Mouse (Mus musculus) embryonic facial prominence, embryonic 11.5 days (tissue): ENCODE measurements around the gene Vmn1r87. TPM values are rescaled to one million over a fixed set of nuclear protein-coding genes. Genes with fewer than 3 reads are reported as not detected.

ENCODE experiments used
- polyA plus RNA-seq: library from polyadenylated mRNA; unstranded; fragments of >200 nt; fragmentation: Nextera tagmentation; extraction: Ambion mirVana; gene quantifications from 2 replicates; pipeline ENCODE4 v1.2.1, GENCODE M21; 2014

Vmn1r87 gene
- polyA plus RNA-seq, 1 experiment from 2014 or later: not detected

Other genes starting within 250 kb of the Vmn1r87 start
- gene Zscan22, start 242.3 kb downstream of the Vmn1r87 start, polyA plus RNA-seq: 26.4 and 27.5 TPM in 2 replicates
- gene Rps5, start 217.9 kb downstream of the Vmn1r87 start, polyA plus RNA-seq: 950 and 1,039 TPM in 2 replicates
- 0.56 and 0.69 TPM in 2 replicates for gene Rnf225, start 212.7 kb downstream of the Vmn1r87 start, polyA plus RNA-seq
- 7.9 and 8.9 TPM in 2 replicates for gene Zfp324, start 174.3 kb downstream of the Vmn1r87 start, polyA plus RNA-seq
- gene Zfp446, start 162.3 kb downstream of the Vmn1r87 start, polyA plus RNA-seq: 5.9 and 6.6 TPM in 2 replicates
- not detected in 2 replicates for gene Slc27a5, start 142.0 kb downstream of the Vmn1r87 start, polyA plus RNA-seq
- 525 and 526 TPM in 2 replicates for gene Trim28, start 141.0 kb downstream of the Vmn1r87 start, polyA plus RNA-seq
- 22.6 and 22.9 TPM in 2 replicates for gene Zbtb45, start 130.1 kb downstream of the Vmn1r87 start, polyA plus RNA-seq
- 107 and 116 TPM in 2 replicates for gene Chmp2a, start 105.3 kb downstream of the Vmn1r87 start, polyA plus RNA-seq
- 172 and 177 TPM in 2 replicates for gene Ube2m, start 101.9 kb downstream of the Vmn1r87 start, polyA plus RNA-seq
- gene Mzf1, start 85.4 kb downstream of the Vmn1r87 start, polyA plus RNA-seq: 1.2 and 1.6 TPM in 2 replicates
- gene Vmn1r85, start 45.0 kb downstream of the Vmn1r87 start, polyA plus RNA-seq: not detected in 2 replicates
- gene Vmn1r86, start 20.2 kb downstream of the Vmn1r87 start, polyA plus RNA-seq: not detected in 2 replicates
- not detected in 2 replicates for gene Vmn1r88, start 19.4 kb upstream of the Vmn1r87 start, polyA plus RNA-seq
- gene Vmn1r89, start 72.9 kb upstream of the Vmn1r87 start, polyA plus RNA-seq: not detected in 2 replicates
- 147 and 150 TPM in 2 replicates for gene Lig1, start 137.1 kb upstream of the Vmn1r87 start, polyA plus RNA-seq
- gene Zswim9, start 138.6 kb upstream of the Vmn1r87 start, polyA plus RNA-seq: 5.0 and 5.1 TPM in 2 replicates
- gene Pla2g4c, start 184.5 kb upstream of the Vmn1r87 start, polyA plus RNA-seq: 1.1 and 1.6 TPM in 2 replicates